9 mouse cellular contexts compared by ENCODE assay signal in the genomic region with DNA sequence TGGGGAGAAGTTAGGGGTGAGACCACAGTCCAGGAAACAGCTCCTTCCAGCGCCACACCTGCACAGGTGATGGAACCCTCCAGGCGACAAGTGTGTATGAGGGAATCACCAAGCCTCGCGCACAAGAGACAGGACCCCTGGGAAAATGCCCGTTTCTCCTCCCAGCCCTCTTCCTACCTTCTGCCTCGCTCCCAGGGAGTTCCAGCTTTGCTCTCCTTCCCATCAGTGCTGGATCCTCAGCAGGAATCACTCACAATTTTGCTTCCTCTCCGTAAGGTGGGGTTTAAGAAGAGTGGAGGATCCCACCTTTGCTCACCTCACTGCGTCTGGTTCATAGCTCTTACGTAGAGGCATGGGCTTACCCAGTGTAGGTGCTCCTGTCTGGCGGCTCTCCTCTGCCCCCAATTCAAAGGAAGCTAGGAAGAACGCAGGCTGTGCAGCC. TPM values are rescaled to one million over a fixed set of nuclear protein-coding genes. Genes with fewer than 3 reads are reported as not detected.
DNase-seq lines count a peak whose midpoint lies in the region; ATAC-seq and TF ChIP-seq lines count a peak whose summit lies in the region.
"Had no signal": no experiment of that assay in that cellular context is flagged by ENCODE, and none has a peak within 500 bp of the region (broad histone marks: within the 10 kb centered on the region; RNA-seq: fewer than 3 reads in every experiment).

No protein-coding gene starts in this region.

- peaks cover 24% of the 10 kb centered on the region for H3K4me1 ChIP-seq in heart, embryonic 15.5 days (replicated peaks)
- H3K4me1 ChIP-seq in liver, postnatal 0 days (ENCODE audit: insufficient read depth), result peaks cover 11% of the 10 kb centered on the region

- H3K27me3 ChIP-seq in heart, embryonic 15.5 days, result peaks cover 10% of the 10 kb centered on the region; the same call in 1 of the 2 replicates
- peaks cover 18% of the 10 kb centered on the region for H3K27me3 ChIP-seq in liver, postnatal 0 days (ENCODE audit: insufficient read depth, low read length)

- ATAC-seq in heart, embryonic 15.5 days (replicated peaks; ENCODE audit: insufficient number of reproducible peaks, insufficient read depth, low FRiP score, low read depth), result no peak
- ATAC-seq in liver, postnatal 0 days, result no peak
- no peak for ATAC-seq in activated CD4-positive, CD25-positive, alpha-beta regulatory T cell, adult 4 months

- H3K4me2 ChIP-seq in heart, embryonic 15.5 days, result peak overlapping the region; percentile 91
- H3K4me2 ChIP-seq in liver, postnatal 0 days (ENCODE audit: low read depth, low read length), result peak overlapping the region; percentile 75

- H3K27ac ChIP-seq in heart, embryonic 15.5 days, result no peak overlapping the region
- no peak overlapping the region for H3K27ac ChIP-seq in liver, postnatal 0 days (ENCODE audit: low read depth)

- no peaks in the 10 kb centered on the region for H3K36me3 ChIP-seq in heart, embryonic 15.5 days
- no peaks in the 10 kb centered on the region for H3K36me3 ChIP-seq in liver, postnatal 0 days (replicated peaks; ENCODE audit: insufficient read depth, low read length)
- H3K36me3 ChIP-seq: G1E had no signal

- peak overlapping the region; percentile 81 for H3K4me3 ChIP-seq in heart, embryonic 15.5 days
- no peak overlapping the region; the same call in 1 of the 2 replicates for H3K4me3 ChIP-seq in liver, postnatal 0 days (ENCODE audit: low read depth, low read length)

- TF ChIP-seq CTCF in liver, postnatal 0 days (IDR thresholded peaks at IDR 0.05; ENCODE audit: low read depth), result no peak

- no peaks in the 10 kb centered on the region for H3K9me3 ChIP-seq in heart, embryonic 15.5 days (replicated peaks)
- no peaks in the 10 kb centered on the region for H3K9me3 ChIP-seq in liver, postnatal 0 days (ENCODE audit: low read length)

- DNase-seq in heart, adult 11 months, result no peak
- DNase-seq in R1 (ENCODE audit: low read depth, low spot score), result peak; percentile 68
- peak; percentile 14 to 17 for DNase-seq in frontal cortex, postnatal 25 days (ENCODE audit: low spot score in 2 of 2)
- no peak for DNase-seq in liver, postnatal 0 days
- DNase-seq in urinary bladder, postnatal 10 days (ENCODE audit: low spot score), result no peak
- DNase-seq in c-Kit-positive CD71-positive TER-119-positive erythroid progenitor cells, embryonic 14.5 days (ENCODE audit: low spot score), result no peak

- peak overlapping the region; percentile 66 for H3K9ac ChIP-seq in heart, embryonic 15.5 days
- H3K9ac ChIP-seq in liver, postnatal 0 days (replicated peaks), result no peak overlapping the region

- WGBS in heart, embryonic 15.5 days, result 3% methylated on average over 11 of the region's 11 CpGs
- 11% methylated on average over 11 of the region's 11 CpGs for WGBS in liver, postnatal 0 days (ENCODE audit: insufficient replicate concordance)

- no peak for TF ChIP-seq EP300 in liver, postnatal 0 days (IDR thresholded peaks at IDR 0.05; ENCODE audit: low read depth)

RNA-seq across cellular contexts. Expression of gene Fam81a, which starts 0.5 kb away (rescaled TPM):
- 35.6 and 42.5 TPM in 2 replicates for polyA plus RNA-seq in heart, embryonic 15.5 days (2015; fragmentation: Nextera tagmentation; extraction: Ambion mirVana)
- polyA plus RNA-seq in liver, postnatal 0 days (2015; fragmentation: Nextera tagmentation; extraction: Ambion mirVana), result 0.12 and 0.19 TPM in 2 replicates
- polyA plus RNA-seq in activated CD4-positive, CD25-positive, alpha-beta regulatory T cell, adult 4 months (2017; shearing (Covaris generic)), result 1 to 10 TPM in 1 of 2 experiments, under 1 TPM in 1; 0.52 to 1.5 TPM
- polyA plus RNA-seq: G1E had no signal

Comparison
In these comparisons a context has a peak if more than half of its experiments do, and no peak if none do; other contexts are left out.
1. DNase-seq: peak in R1 (single experiment) and frontal cortex, postnatal 25 days (2 of 2); none in heart, adult 11 months (single experiment), liver, postnatal 0 days (single experiment), urinary bladder, postnatal 10 days (single experiment) and c-Kit-positive CD71-positive TER-119-positive erythroid progenitor cells, embryonic 14.5 days (single experiment).
2. RNA of gene Fam81a, which starts 0.5 kb away (polyA plus RNA-seq): 35.6 to 42.5 TPM in heart, embryonic 15.5 days; 0.52 to 1.5 TPM in activated CD4-positive, CD25-positive, alpha-beta regulatory T cell, adult 4 months and 0.12 to 0.19 TPM in liver, postnatal 0 days; every median in the first group is over 10 times any median in the second.